Mouse (Mus musculus) lung, postnatal 25 days (tissue): Measurements from ENCODE around the gene Khdc1a.
"Not testable (repeated sequence)": the region's sequence is repeated elsewhere in the genome, so short reads cannot be mapped to it uniquely, and the experiment has no call there.

Source experiments
- DNase-seq: peaks from one replicate; pipeline ENCODE4 v3.0.0; 2022; ENCODE audit warnings: low spot score

Khdc1a gene

GRCm38 (mm10) chr1:21349341-21349740 lies at the start of gene Khdc1a:
Gene Khdc1a, plus strand, starts transcription at chr1:21349641.
- DNase-seq = no peak

GRCm38 (mm10) chr1:21299826-21300225 lies 49.6 kb upstream of the Khdc1a start:
- DNase-seq = no peak

- DNase-seq = no peak
These were observed 47.8 kb upstream of the Khdc1a start for GRCm38 (mm10) chr1:21301686-21302085.

- no peak for DNase-seq
These were observed 45.3 kb upstream of the Khdc1a start for GRCm38 (mm10) chr1:21304174-21304573.

- DNase-seq = no peak
These were observed 44.8 kb upstream of the Khdc1a start for GRCm38 (mm10) chr1:21304646-21305045.

GRCm38 (mm10) chr1:21305443-21305842 lies 44.0 kb upstream of the Khdc1a start:
- DNase-seq = peak; percentile 50

GRCm38 (mm10) chr1:21314336-21314735 lies 35.1 kb upstream of the Khdc1a start:
- no peak for DNase-seq

- no peak for DNase-seq
These were observed 33.7 kb upstream of the Khdc1a start for GRCm38 (mm10) chr1:21315756-21316155.

- DNase-seq = no peak
These were observed 33.1 kb upstream of the Khdc1a start for GRCm38 (mm10) chr1:21316305-21316704.

- no peak for DNase-seq
These were observed 31.2 kb upstream of the Khdc1a start for GRCm38 (mm10) chr1:21318202-21318601.

- not testable (repeated sequence) for DNase-seq
These were observed 29.2 kb upstream of the Khdc1a start for GRCm38 (mm10) chr1:21320271-21320670.

GRCm38 (mm10) chr1:21321656-21322055 lies 27.8 kb upstream of the Khdc1a start:
- no peak for DNase-seq

- no peak for DNase-seq
These were observed 25.4 kb upstream of the Khdc1a start for GRCm38 (mm10) chr1:21323996-21324574.

- no peak for DNase-seq
These were observed 24.8 kb upstream of the Khdc1a start for GRCm38 (mm10) chr1:21324633-21325032.

- no peak for DNase-seq
These were observed 22.7 kb upstream of the Khdc1a start for GRCm38 (mm10) chr1:21326733-21327132.

GRCm38 (mm10) chr1:21331161-21331560 lies 18.3 kb upstream of the Khdc1a start:
- not testable (repeated sequence) for DNase-seq

GRCm38 (mm10) chr1:21333222-21333973 lies 16.0 kb upstream of the Khdc1a start:
- DNase-seq = peak; percentile 48

- no peak for DNase-seq
These were observed 13.6 kb upstream of the Khdc1a start for GRCm38 (mm10) chr1:21335836-21336235.

- no peak for DNase-seq
These were observed 8.7 kb upstream of the Khdc1a start for GRCm38 (mm10) chr1:21340745-21341144.

GRCm38 (mm10) chr1:21344253-21344652 lies 5.2 kb upstream of the Khdc1a start:
- peak; percentile 49 for DNase-seq

- DNase-seq = not testable (repeated sequence)
These were observed 4.7 kb upstream of the Khdc1a start for GRCm38 (mm10) chr1:21344752-21345151.

- DNase-seq = not testable (repeated sequence)
These were observed 18.6 kb downstream of the Khdc1a start, which contains the start of gene Khdc1c for GRCm38 (mm10) chr1:21368031-21368430. Gene Khdc1c, plus strand, starts transcription at chr1:21368331.

- DNase-seq = no peak
These were observed 33.8 kb downstream of the Khdc1a start, which contains the start of gene Khdc1b for GRCm38 (mm10) chr1:21383256-21383655. Gene Khdc1b, plus strand, starts transcription at chr1:21383556.
